Mouse (Mus musculus) gastrocnemius, postnatal 14 days (tissue): ENCODE results near the gene Atp6ap1l. TPM values are rescaled to one million over a fixed set of nuclear protein-coding genes. Genes with fewer than 3 reads are reported as not detected.

Experiments used
- total RNA-seq, 2 experiments: library from RNA; stranded (reverse); gene quantifications; 2 replicates each; pipeline ENCODE4 v1.2.3; 2021

Gene Atp6ap1l
- total RNA-seq, 2 experiments from 2014 or later, result not detected

Other genes with a start within 250 kb of the Atp6ap1l start
- 100 to 1,000 TPM; 256 TPM for gene Rps23, start 17.6 kb upstream of the Atp6ap1l start, total RNA-seq